Mouse (Mus musculus): ENCODE results near the gene Trf. TPM values are rescaled to one million over a fixed set of nuclear protein-coding genes. Genes with fewer than 3 reads are reported as not detected.

Gene Trf
- 380 and 455 TPM in 2 replicates for polyA plus RNA-seq (2015; fragmentation: Nextera tagmentation; extraction: Ambion mirVana)

DNA sequence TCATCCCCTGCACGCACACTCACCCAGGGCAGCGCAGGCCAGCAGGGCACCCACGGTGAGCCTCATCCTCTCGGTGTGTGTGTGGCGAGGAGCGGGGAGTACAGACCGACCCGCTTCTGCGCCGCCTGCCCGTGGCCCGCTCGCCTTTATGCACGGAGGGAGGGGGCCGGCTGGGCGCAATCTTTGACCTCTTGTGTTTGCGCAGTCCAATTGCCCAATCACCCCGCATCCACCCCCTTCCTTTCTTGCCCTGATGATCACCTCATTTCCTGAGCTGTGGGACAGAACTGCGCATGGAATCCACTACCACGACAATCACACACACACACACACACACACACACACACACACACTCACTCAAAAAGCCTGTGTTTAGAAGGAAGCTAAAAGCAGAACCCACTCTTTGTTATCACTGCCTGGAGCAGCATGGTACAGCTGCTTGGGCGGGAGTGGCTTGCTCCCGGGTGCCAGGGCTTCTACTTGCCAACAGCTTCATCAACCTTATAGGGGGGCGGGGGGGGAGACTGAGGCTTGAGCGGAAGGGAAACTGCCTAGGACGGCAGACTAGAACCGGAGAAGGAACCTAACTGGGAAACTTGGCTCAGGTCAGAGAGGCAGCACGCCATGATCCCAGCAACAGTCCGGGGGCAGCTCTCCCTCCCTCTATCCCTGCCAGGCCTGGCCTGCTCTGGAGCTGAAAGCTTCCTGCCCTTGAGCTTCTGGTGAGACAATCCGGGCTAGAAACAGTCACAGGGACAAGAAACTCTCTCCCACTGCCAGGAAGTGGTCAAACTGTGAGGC lies at the start of gene Trf, which contains the start of gene Gm20425:
Trf (minus strand) TSS at position 294 of the 801 bp plus-strand sequence.
Gm20425 (minus strand) TSS at position 157 of the 801 bp plus-strand sequence.
- peak; percentile 73 for ATAC-seq (ENCODE audit: insufficient read depth, low FRiP score)
- WGBS: 30% methylated on average over 29 of the region's 29 CpGs
- peak within 1 kb of the TSS; percentile 24 for H3K4me3 ChIP-seq (replicated peaks; ENCODE audit: low read length)
- no peaks in the 10 kb centered on the region; the same call in 1 of the 2 replicates for H3K27me3 ChIP-seq (ENCODE audit: control insufficient read depth, insufficient read depth, low read length)
- peak within 1 kb of the TSS; percentile 48 for H3K4me2 ChIP-seq (ENCODE audit: low read depth, low read length)
- no peaks in the 10 kb centered on the region for H3K36me3 ChIP-seq (ENCODE audit: control insufficient read depth, insufficient read depth, low read length)
- peak within 1 kb of the TSS; percentile 64 for H3K27ac ChIP-seq (ENCODE audit: low read length)
- no peaks in the 10 kb centered on the region for H3K9me3 ChIP-seq (replicated peaks; ENCODE audit: control insufficient read depth, low read length)
- peak within 1 kb of the TSS; percentile 53 for H3K9ac ChIP-seq (ENCODE audit: low read length)
- peaks cover 15% of the 10 kb centered on the region for H3K4me1 ChIP-seq (ENCODE audit: control insufficient read depth, insufficient read depth, low read length)

DNA sequence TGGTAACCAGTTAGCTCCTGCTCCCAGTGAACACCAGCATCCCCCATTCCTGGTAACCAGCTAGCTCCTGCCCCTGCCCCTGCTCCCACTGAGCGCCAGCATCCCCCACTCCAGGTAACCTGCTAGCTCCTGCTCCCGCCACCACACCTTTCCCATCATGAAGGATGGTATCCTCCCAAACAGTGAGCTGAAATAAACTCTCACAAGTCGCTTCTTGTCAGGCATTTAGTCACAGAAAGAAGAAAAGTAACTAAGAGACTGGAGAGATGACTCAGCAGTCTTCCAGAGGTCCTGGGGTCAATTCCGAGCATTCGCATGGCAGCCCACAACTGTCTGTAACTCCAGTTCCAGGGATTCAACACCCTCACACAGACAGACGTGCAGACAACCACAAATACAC lies 46.6 kb upstream of the Trf start:
- Histone ChIP-seq H3K9me3 (replicated peaks; ENCODE audit: control insufficient read depth, low read length) (no peaks in the 10 kb centered on the region), H3K27ac (ENCODE audit: low read length) (no peak overlapping the region), H3K27me3 (ENCODE audit: control insufficient read depth, insufficient read depth, low read length) (no peaks in the 10 kb centered on the region), H3K4me2 (ENCODE audit: low read depth, low read length) (no peak overlapping the region), H3K9ac (ENCODE audit: low read length) (no peak overlapping the region), H3K36me3 (ENCODE audit: control insufficient read depth, insufficient read depth, low read length) (no peaks in the 10 kb centered on the region), H3K4me3 (replicated peaks; ENCODE audit: low read length) (no peak overlapping the region), H3K4me1 (ENCODE audit: control insufficient read depth, insufficient read depth, low read length) (no peaks in the 10 kb centered on the region)
- ATAC-seq (ENCODE audit: insufficient read depth, low FRiP score): no peak
- WGBS: 83% methylated on average over 6 of the region's 6 CpGs

DNA sequence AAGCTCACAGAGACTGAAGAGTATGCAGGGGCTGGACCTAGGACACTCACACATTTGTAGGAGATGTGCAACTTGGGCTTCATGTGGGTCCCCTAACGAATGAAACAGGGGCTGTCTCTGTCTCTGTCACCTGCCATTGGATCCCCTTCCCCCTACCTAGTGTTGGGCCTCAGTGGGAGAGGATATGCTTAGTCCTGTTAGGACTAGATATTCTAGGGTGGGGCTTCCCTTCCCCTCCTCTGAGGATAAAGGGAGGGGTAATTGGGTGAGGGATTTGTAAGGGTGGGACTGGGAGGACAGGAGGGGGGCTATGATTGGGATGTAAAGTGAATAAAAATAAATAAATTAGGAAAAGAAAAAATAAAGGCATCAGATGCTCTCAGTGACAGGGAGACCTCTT lies 45.4 kb upstream of the Trf start:
- Histone ChIP-seq H3K4me2 (ENCODE audit: low read depth, low read length) (no peak overlapping the region), H3K27me3 (ENCODE audit: control insufficient read depth, insufficient read depth, low read length) (no peaks in the 10 kb centered on the region), H3K27ac (ENCODE audit: low read length) (no peak overlapping the region), H3K36me3 (ENCODE audit: control insufficient read depth, insufficient read depth, low read length) (no peaks in the 10 kb centered on the region), H3K9ac (ENCODE audit: low read length) (no peak overlapping the region), H3K4me1 (ENCODE audit: control insufficient read depth, insufficient read depth, low read length) (no peaks in the 10 kb centered on the region), H3K4me3 (replicated peaks; ENCODE audit: low read length) (no peak overlapping the region), H3K9me3 (replicated peaks; ENCODE audit: control insufficient read depth, low read length) (no peaks in the 10 kb centered on the region)
- 70% methylated on average over 1 of the region's 1 CpGs for WGBS
- ATAC-seq (ENCODE audit: insufficient read depth, low FRiP score): no peak

- Histone ChIP-seq H3K4me3 (replicated peaks; ENCODE audit: low read length) (no peak overlapping the region), H3K36me3 (ENCODE audit: control insufficient read depth, insufficient read depth, low read length) (no peaks in the 10 kb centered on the region), H3K27ac (ENCODE audit: low read length) (no peak overlapping the region), H3K4me1 (ENCODE audit: control insufficient read depth, insufficient read depth, low read length) (no peaks in the 10 kb centered on the region), H3K27me3 (ENCODE audit: control insufficient read depth, insufficient read depth, low read length) (no peaks in the 10 kb centered on the region), H3K4me2 (ENCODE audit: low read depth, low read length) (no peak overlapping the region), H3K9me3 (replicated peaks; ENCODE audit: control insufficient read depth, low read length) (no peaks in the 10 kb centered on the region), H3K9ac (ENCODE audit: low read length) (no peak overlapping the region)
- ATAC-seq (ENCODE audit: insufficient read depth, low FRiP score): no peak
- 65% methylated on average over 8 of the region's 8 CpGs for WGBS
Measured at GRCm38 (mm10) chr9:103274819-103275218, 44.6 kb upstream of the Trf start.

- WGBS: 19% methylated on average over 4 of the region's 4 CpGs
- H3K9ac ChIP-seq (ENCODE audit: low read length): no peak overlapping the region
- no peak overlapping the region for H3K4me2 ChIP-seq (ENCODE audit: low read depth, low read length)
- H3K4me3 ChIP-seq (replicated peaks; ENCODE audit: low read length): no peak overlapping the region
- no peaks in the 10 kb centered on the region for H3K4me1 ChIP-seq (ENCODE audit: control insufficient read depth, insufficient read depth, low read length)
- H3K27ac ChIP-seq (ENCODE audit: low read length): no peak overlapping the region
- no peaks in the 10 kb centered on the region for H3K9me3 ChIP-seq (replicated peaks; ENCODE audit: control insufficient read depth, low read length)
- ATAC-seq (ENCODE audit: insufficient read depth, low FRiP score): no peak
- no peaks in the 10 kb centered on the region for H3K36me3 ChIP-seq (ENCODE audit: control insufficient read depth, insufficient read depth, low read length)
- H3K27me3 ChIP-seq (ENCODE audit: control insufficient read depth, insufficient read depth, low read length): no peaks in the 10 kb centered on the region
Measured at GRCm38 (mm10) chr9:103271104-103271503, 40.9 kb upstream of the Trf start.

- Histone ChIP-seq H3K27ac (ENCODE audit: low read length) (no peak overlapping the region), H3K9me3 (replicated peaks; ENCODE audit: control insufficient read depth, low read length) (no peaks in the 10 kb centered on the region), H3K27me3 (ENCODE audit: control insufficient read depth, insufficient read depth, low read length) (no peaks in the 10 kb centered on the region), H3K4me3 (replicated peaks; ENCODE audit: low read length) (no peak overlapping the region), H3K4me1 (ENCODE audit: control insufficient read depth, insufficient read depth, low read length) (no peaks in the 10 kb centered on the region), H3K4me2 (ENCODE audit: low read depth, low read length) (no peak overlapping the region), H3K36me3 (ENCODE audit: control insufficient read depth, insufficient read depth, low read length) (no peaks in the 10 kb centered on the region), H3K9ac (ENCODE audit: low read length) (no peak overlapping the region)
- ATAC-seq (ENCODE audit: insufficient read depth, low FRiP score): no peak
- 80% methylated on average over 4 of the region's 4 CpGs for WGBS
Measured at GRCm38 (mm10) chr9:103265778-103266177, 35.5 kb upstream of the Trf start.

DNA sequence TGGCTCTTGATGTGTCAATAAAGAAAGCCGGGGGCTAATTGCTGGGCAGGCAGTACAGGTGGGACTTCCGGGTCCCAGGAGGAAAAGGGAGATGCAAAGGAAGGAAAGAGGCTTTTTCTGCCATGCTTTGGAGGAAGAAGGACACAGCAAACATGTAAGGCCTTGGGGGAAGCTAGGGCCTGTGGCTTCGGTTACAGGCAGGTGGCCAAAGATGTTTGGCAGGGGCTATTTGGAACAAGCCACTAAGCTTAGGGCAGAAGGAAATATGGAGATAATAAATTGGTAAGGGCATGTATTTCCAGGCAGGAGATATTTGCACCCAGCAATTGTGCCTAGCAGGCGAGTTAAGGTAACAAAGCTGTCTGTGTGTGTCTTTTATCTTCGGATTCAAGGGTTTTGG lies 22.7 kb upstream of the Trf start:
- Histone ChIP-seq H3K4me2 (ENCODE audit: low read depth, low read length) (no peak overlapping the region), H3K36me3 (ENCODE audit: control insufficient read depth, insufficient read depth, low read length) (no peaks in the 10 kb centered on the region), H3K9ac (ENCODE audit: low read length) (no peak overlapping the region), H3K27me3 (ENCODE audit: control insufficient read depth, insufficient read depth, low read length) (no peaks in the 10 kb centered on the region), H3K4me1 (ENCODE audit: control insufficient read depth, insufficient read depth, low read length) (no peaks in the 10 kb centered on the region), H3K27ac (ENCODE audit: low read length) (no peak overlapping the region), H3K4me3 (replicated peaks; ENCODE audit: low read length) (no peak overlapping the region), H3K9me3 (replicated peaks; ENCODE audit: control insufficient read depth, low read length) (0 out of 2 replicates have a peak, but pooled peaks cover 2% of the 10 kb centered on the region)
- WGBS: 80% methylated on average over 5 of the region's 5 CpGs
- no peak for ATAC-seq (ENCODE audit: insufficient read depth, low FRiP score)

DNA sequence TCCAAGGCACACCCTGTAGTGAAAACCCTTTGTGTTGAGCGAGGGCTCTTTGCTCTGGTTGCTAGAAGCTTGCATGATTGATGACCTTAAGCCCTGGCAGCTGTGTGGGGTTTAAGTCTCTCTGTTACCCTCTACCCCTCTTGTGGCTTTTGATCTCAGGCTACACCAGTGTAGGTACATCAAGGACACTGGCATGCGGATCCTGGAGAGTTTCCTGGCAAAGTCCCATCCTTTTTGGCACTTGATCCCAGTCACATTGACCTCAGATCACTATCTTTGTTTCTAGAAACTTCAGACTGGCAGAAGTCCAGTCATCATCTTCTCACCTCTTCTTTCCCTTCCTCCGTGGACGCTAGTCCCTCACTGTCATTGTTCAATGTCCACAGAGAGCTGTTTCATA lies 18.4 kb upstream of the Trf start:
- Histone ChIP-seq H3K4me2 (ENCODE audit: low read depth, low read length) (no peak overlapping the region), H3K36me3 (ENCODE audit: control insufficient read depth, insufficient read depth, low read length) (no peaks in the 10 kb centered on the region), H3K4me3 (replicated peaks; ENCODE audit: low read length) (no peak overlapping the region), H3K9ac (ENCODE audit: low read length) (no peak overlapping the region), H3K4me1 (ENCODE audit: control insufficient read depth, insufficient read depth, low read length) (no peaks in the 10 kb centered on the region), H3K27me3 (ENCODE audit: control insufficient read depth, insufficient read depth, low read length) (no peaks in the 10 kb centered on the region), H3K9me3 (replicated peaks; ENCODE audit: control insufficient read depth, low read length) (0 out of 2 replicates have a peak, but pooled peaks cover 2% of the 10 kb centered on the region), H3K27ac (ENCODE audit: low read length) (no peak overlapping the region)
- ATAC-seq (ENCODE audit: insufficient read depth, low FRiP score): no peak
- 29% methylated on average over 4 of the region's 4 CpGs for WGBS

- no peaks in the 10 kb centered on the region for H3K4me1 ChIP-seq (ENCODE audit: control insufficient read depth, insufficient read depth, low read length)
- H3K27me3 ChIP-seq (ENCODE audit: control insufficient read depth, insufficient read depth, low read length): no peaks in the 10 kb centered on the region
- no peak overlapping the region for H3K27ac ChIP-seq (ENCODE audit: low read length)
- WGBS: 80% methylated on average over 8 of the region's 8 CpGs
- no peak overlapping the region for H3K4me3 ChIP-seq (replicated peaks; ENCODE audit: low read length)
- no peaks in the 10 kb centered on the region for H3K36me3 ChIP-seq (ENCODE audit: control insufficient read depth, insufficient read depth, low read length)
- no peaks in the 10 kb centered on the region for H3K9me3 ChIP-seq (replicated peaks; ENCODE audit: control insufficient read depth, low read length)
- H3K4me2 ChIP-seq (ENCODE audit: low read depth, low read length): no peak overlapping the region
- no peak for ATAC-seq (ENCODE audit: insufficient read depth, low FRiP score)
- H3K9ac ChIP-seq (ENCODE audit: low read length): no peak overlapping the region
Measured at GRCm38 (mm10) chr9:103246526-103247168, 16.4 kb upstream of the Trf start.

Measured in stomach, embryonic 16.5 days (tissue).